Mouse (Mus musculus): ENCODE measurements around the gene Tacr1. TPM values are rescaled to one million over a fixed set of nuclear protein-coding genes. Genes with fewer than 3 reads are reported as not detected.

Gene Tacr1
- total RNA-seq, 1 experiment: not detected

DNA sequence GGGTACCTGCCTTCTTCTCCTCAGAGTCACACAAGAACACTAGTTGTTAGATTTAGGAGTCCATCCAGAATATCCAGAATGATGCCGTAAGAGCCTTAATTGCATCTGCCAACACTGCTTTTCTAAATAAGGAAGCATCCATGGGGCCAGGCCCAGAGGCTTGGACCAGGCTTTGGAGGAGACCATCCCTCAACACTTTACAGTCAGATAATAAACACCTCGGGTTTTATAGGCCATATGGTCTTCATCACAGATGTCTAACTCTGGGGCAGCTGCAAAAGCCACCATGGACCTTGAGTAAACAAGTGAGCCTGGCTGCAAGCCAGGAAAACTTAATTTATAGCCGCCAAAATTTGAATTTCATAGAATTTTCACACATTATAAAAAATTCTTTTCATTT is 53.1 kb downstream of the Tacr1 start:
- Histone ChIP-seq H3K9me3 (ENCODE audit: control insufficient read depth, insufficient read depth, low read depth, low read length) (no peaks in the 10 kb centered on the region), H3K9ac (ENCODE audit: insufficient read depth, low read depth, low read length, poor library complexity, severe bottlenecking) (no peak overlapping the region), H3K27ac (ENCODE audit: insufficient read depth, low read depth, low read length, poor library complexity, severe bottlenecking) (no peak overlapping the region), H3K4me3 (ENCODE audit: insufficient read depth in 1 of 2, low read depth in 1 of 2, low read length in 2 of 2, poor library complexity in 1 of 2, severe bottlenecking in 1 of 2) (no peak overlapping the region), H3K36me3 (ENCODE audit: control insufficient read depth, insufficient read depth, low read length, poor library complexity, severe bottlenecking) (no peaks in the 10 kb centered on the region), H3K4me1 (ENCODE audit: control insufficient read depth in 2 of 2, insufficient read depth in 2 of 2, low read length in 2 of 2, poor library complexity in 1 of 2) (no peaks in the 10 kb centered on the region)
- no peak for DNase-seq (ENCODE audit: low read depth, low spot score)
- in situ Hi-C loops (cut with MboI; ENCODE audit: low sequenced_read_pairs in 2 of 2, unreplicated experiment in 2 of 2): no loop called here
- no peak for TF ChIP-seq HCFC1 (IDR thresholded peaks at IDR 0.05; ENCODE audit: borderline replicate concordance, insufficient read depth, low read length)
- no peak for TF ChIP-seq CHD2 (IDR thresholded peaks at IDR 0.05; ENCODE audit: low read depth, low read length)
- TF ChIP-seq ZC3H11A (IDR thresholded peaks at IDR 0.05; ENCODE audit: borderline replicate concordance, low read depth, low read length): no peak
- TF ChIP-seq MAFK (IDR thresholded peaks at IDR 0.05; ENCODE audit: insufficient read depth, low read depth, low read length): no peak
- no peak for TF ChIP-seq ZNF384 (IDR thresholded peaks at IDR 0.05; ENCODE audit: low read depth, low read length)

- in situ Hi-C loops (cut with MboI; ENCODE audit: low sequenced_read_pairs in 2 of 2, unreplicated experiment in 2 of 2): no loop called here
Observed at GRCm38 (mm10) chr6:82457163-82457763, 55.1 kb downstream of the Tacr1 start.

GRCm38 (mm10) chr6:82458762-82459389 is 56.7 kb downstream of the Tacr1 start:
- no peaks in the 10 kb centered on the region for H3K4me1 ChIP-seq (ENCODE audit: control insufficient read depth in 2 of 2, insufficient read depth in 2 of 2, low read length in 2 of 2, poor library complexity in 1 of 2)
- H3K4me3 ChIP-seq (ENCODE audit: insufficient read depth in 1 of 2, low read depth in 1 of 2, low read length in 2 of 2, poor library complexity in 1 of 2, severe bottlenecking in 1 of 2): no peak overlapping the region
- no peaks in the 10 kb centered on the region for H3K9me3 ChIP-seq (ENCODE audit: control insufficient read depth, insufficient read depth, low read depth, low read length)
- no peak for DNase-seq (ENCODE audit: low read depth, low spot score)
- no peak overlapping the region for H3K27ac ChIP-seq (ENCODE audit: insufficient read depth, low read depth, low read length, poor library complexity, severe bottlenecking)
- in situ Hi-C loops (cut with MboI; ENCODE audit: low sequenced_read_pairs in 2 of 2, unreplicated experiment in 2 of 2): no loop called here
- H3K9ac ChIP-seq (ENCODE audit: insufficient read depth, low read depth, low read length, poor library complexity, severe bottlenecking): no peak overlapping the region
- H3K36me3 ChIP-seq (ENCODE audit: control insufficient read depth, insufficient read depth, low read length, poor library complexity, severe bottlenecking): no peaks in the 10 kb centered on the region
- TF ChIP-seq MAFK (IDR thresholded peaks at IDR 0.05; ENCODE audit: insufficient read depth, low read depth, low read length) (no peak), CHD2 (IDR thresholded peaks at IDR 0.05; ENCODE audit: low read depth, low read length) (no peak), ZC3H11A (IDR thresholded peaks at IDR 0.05; ENCODE audit: borderline replicate concordance, low read depth, low read length) (no peak), HCFC1 (IDR thresholded peaks at IDR 0.05; ENCODE audit: borderline replicate concordance, insufficient read depth, low read length) (no peak), ZNF384 (IDR thresholded peaks at IDR 0.05; ENCODE audit: low read depth, low read length) (no peak)

More at GRCm38 (mm10) chr6:82457163-82457763, 55.1 kb downstream of the Tacr1 start:
- Histone ChIP-seq H3K36me3 (ENCODE audit: control insufficient read depth, insufficient read depth, low read length, poor library complexity, severe bottlenecking) (no peaks in the 10 kb centered on the region), H3K4me1 (ENCODE audit: control insufficient read depth in 2 of 2, insufficient read depth in 2 of 2, low read length in 2 of 2, poor library complexity in 1 of 2) (no peaks in the 10 kb centered on the region), H3K4me3 (ENCODE audit: insufficient read depth in 1 of 2, low read depth in 1 of 2, low read length in 2 of 2, poor library complexity in 1 of 2, severe bottlenecking in 1 of 2) (no peak overlapping the region), H3K9me3 (ENCODE audit: control insufficient read depth, insufficient read depth, low read depth, low read length) (no peaks in the 10 kb centered on the region), H3K9ac (ENCODE audit: insufficient read depth, low read depth, low read length, poor library complexity, severe bottlenecking) (no peak overlapping the region), H3K27ac (ENCODE audit: insufficient read depth, low read depth, low read length, poor library complexity, severe bottlenecking) (no peak overlapping the region)
- no peak for TF ChIP-seq ZC3H11A (IDR thresholded peaks at IDR 0.05; ENCODE audit: borderline replicate concordance, low read depth, low read length)
- no peak for TF ChIP-seq MAFK (IDR thresholded peaks at IDR 0.05; ENCODE audit: insufficient read depth, low read depth, low read length)
- no peak for TF ChIP-seq ZNF384 (IDR thresholded peaks at IDR 0.05; ENCODE audit: low read depth, low read length)
- TF ChIP-seq HCFC1 (IDR thresholded peaks at IDR 0.05; ENCODE audit: borderline replicate concordance, insufficient read depth, low read length): no peak
- no peak for DNase-seq (ENCODE audit: low read depth, low spot score)

DNA sequence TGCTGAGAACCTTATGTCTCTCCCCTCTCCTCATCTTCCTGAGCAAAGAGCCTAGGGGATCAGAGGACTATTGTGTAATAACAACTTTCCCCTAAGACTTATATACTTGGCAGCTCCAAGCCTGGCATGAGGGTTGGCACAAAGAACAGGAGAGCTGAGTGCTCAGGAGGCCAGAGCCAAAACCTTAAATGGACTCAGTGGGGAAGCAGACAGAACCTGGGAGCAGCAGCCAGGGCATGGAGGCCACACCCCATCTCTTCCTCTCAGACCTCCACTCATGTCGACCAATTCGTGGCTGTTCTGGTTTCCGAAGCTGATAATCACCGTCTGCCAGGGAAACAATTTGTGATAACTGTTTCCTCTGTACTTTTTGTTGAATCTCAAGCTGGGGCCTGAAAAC is 61.0 kb downstream of the Tacr1 start:
- TF ChIP-seq MAFK (IDR thresholded peaks at IDR 0.05; ENCODE audit: insufficient read depth, low read depth, low read length) (no peak), ZNF384 (IDR thresholded peaks at IDR 0.05; ENCODE audit: low read depth, low read length) (no peak), HCFC1 (IDR thresholded peaks at IDR 0.05; ENCODE audit: borderline replicate concordance, insufficient read depth, low read length) (no peak), ZC3H11A (IDR thresholded peaks at IDR 0.05; ENCODE audit: borderline replicate concordance, low read depth, low read length) (no peak), CHD2 (IDR thresholded peaks at IDR 0.05; ENCODE audit: low read depth, low read length) (no peak)
- Histone ChIP-seq H3K9me3 (ENCODE audit: control insufficient read depth, insufficient read depth, low read depth, low read length) (no peaks in the 10 kb centered on the region), H3K36me3 (ENCODE audit: control insufficient read depth, insufficient read depth, low read length, poor library complexity, severe bottlenecking) (no peaks in the 10 kb centered on the region), H3K27ac (ENCODE audit: insufficient read depth, low read depth, low read length, poor library complexity, severe bottlenecking) (no peak overlapping the region), H3K9ac (ENCODE audit: insufficient read depth, low read depth, low read length, poor library complexity, severe bottlenecking) (no peak overlapping the region), H3K4me1 (ENCODE audit: control insufficient read depth in 2 of 2, insufficient read depth in 2 of 2, low read length in 2 of 2, poor library complexity in 1 of 2) (no peaks in the 10 kb centered on the region), H3K4me3 (ENCODE audit: insufficient read depth in 1 of 2, low read depth in 1 of 2, low read length in 2 of 2, poor library complexity in 1 of 2, severe bottlenecking in 1 of 2) (no peak overlapping the region)
- DNase-seq (ENCODE audit: low read depth, low spot score): no peak
- in situ Hi-C loops (cut with MboI; ENCODE audit: low sequenced_read_pairs in 2 of 2, unreplicated experiment in 2 of 2): no loop called here

Data from ES-E14 (cell line).